Mouse (Mus musculus) MEL (cell line): ENCODE measurements at regions not wholly inside any gene's neighbourhood (a gene's known extent, or its start where the extent isn't known, plus 50 kb on each side); places are given as distances from the start of the nearest gene placed in this dataset.

Experiments
- CHD2 ChIP-seq: IDR thresholded peaks from 2 replicates; pipeline ENCODE4 v1.6.1; 2011; ENCODE audit warnings: low read length, improper control_type of control experiment
- CTCF ChIP-seq, 3 experiments: IDR thresholded peaks in 2 of 3; conservative IDR thresholded peaks in 1 of 3; 2 replicates each; pipeline ENCODE4 v1.5.1; 2011 to 2012; ENCODE audit warnings: low read length in 3 of 3, low read depth in 2 of 3, mild to moderate bottlenecking in 2 of 3, improper control_type of control experiment in 1 of 3, inconsistent platforms in 1 of 3, mixed read lengths in 1 of 3, moderate library complexity in 1 of 3; ENCODE audit not compliant: control insufficient read depth in 1 of 3, insufficient read depth in 1 of 3, poor library complexity in 1 of 3, severe bottlenecking in 1 of 3
- EP300 ChIP-seq, 2 experiments: IDR thresholded peaks; 2 replicates each; pipeline ENCODE4 v1.6.1; 2011; ENCODE audit warnings: improper control_type of control experiment in 2 of 2, low read length in 2 of 2, low read depth in 1 of 2, mild to moderate bottlenecking in 1 of 2
- MAX ChIP-seq: IDR thresholded peaks from 2 replicates; pipeline ENCODE4 v1.6.1; 2011; ENCODE audit warnings: low read length, improper control_type of control experiment
- MXI1 ChIP-seq: IDR thresholded peaks from 2 replicates; pipeline ENCODE4 v1.6.1; 2011; ENCODE audit warnings: mild to moderate bottlenecking, low read depth, low read length, improper control_type of control experiment
- MYC ChIP-seq: IDR thresholded peaks from 2 replicates; pipeline ENCODE4 v1.6.1; 2011; ENCODE audit warnings: low read depth, mild to moderate bottlenecking, low read length, improper control_type of control experiment, moderate library complexity
- NELFE ChIP-seq: IDR thresholded peaks from 2 replicates; pipeline ENCODE4 v1.6.1; 2011; ENCODE audit warnings: low read depth, low read length, improper control_type of control experiment

GRCm38 (mm10) chr1:109086110-109086509, 896.1 kb upstream of the Cdh7 start:
- no peak for TF ChIP-seq MXI1
- no peak for TF ChIP-seq EP300 (IDR thresholded peaks at IDR 0.05; ENCODE audit: low read depth in 1 of 2, low read length in 2 of 2)
- TF ChIP-seq MYC: no peak
- TF ChIP-seq CHD2: no peak
- no peak for TF ChIP-seq MAX
- TF ChIP-seq CTCF (IDR thresholded peaks at IDR 0.05 in 2 of 3, conservative IDR thresholded peaks at IDR 0.05 in 1 of 3; ENCODE audit: control insufficient read depth in 1 of 3, insufficient read depth in 1 of 3, low read depth in 2 of 3, low read length in 3 of 3, poor library complexity in 1 of 3, severe bottlenecking in 1 of 3): no peak
- no peak for TF ChIP-seq NELFE
